Mouse (Mus musculus) CH12.LX (cell line): Measurements from ENCODE around the gene Nxn. TPM values are rescaled to one million over a fixed set of nuclear protein-coding genes. Genes with fewer than 3 reads are reported as not detected.

Experiments used
- DNase-seq: peaks from one replicate; pipeline ENCODE4 v3.0.0-alpha.2; 2013; ENCODE audit errors: extremely low read depth
- H3K27ac ChIP-seq: 2 replicates; pipeline ENCODE4 v1.5.1; 2012; ENCODE audit warnings: low read depth, mild to moderate bottlenecking, control low read depth, moderate library complexity; ENCODE audit not compliant: insufficient read depth
- H3K27me3 ChIP-seq: replicated peaks from 2 replicates; pipeline ENCODE3; 2012; ENCODE audit warnings: inconsistent platforms
- H3K36me3 ChIP-seq, 2 experiments: replicated peaks in 1 of 2; 2 replicates each; pipeline versions ENCODE3 to v1.6.1; 2012; ENCODE audit warnings: inconsistent platforms in 1 of 2, low read length in 1 of 2, mild to moderate bottlenecking in 1 of 2, mixed read lengths in 1 of 2, moderate library complexity in 1 of 2; ENCODE audit not compliant: control insufficient read depth in 1 of 2, insufficient read depth in 1 of 2
- H3K4me1 ChIP-seq, 2 experiments: 2 replicates each; pipeline ENCODE4 v1.6.1; 2012; ENCODE audit warnings: inconsistent platforms in 1 of 2, moderate library complexity in 1 of 2; ENCODE audit not compliant: insufficient read depth in 2 of 2, control insufficient read depth in 1 of 2
- H3K4me2 ChIP-seq: 2 replicates; pipeline ENCODE4 v1.6.1; 2012; ENCODE audit warnings: low read depth, mild to moderate bottlenecking, control low read depth; ENCODE audit not compliant: poor library complexity, insufficient read depth, severe bottlenecking
- H3K4me3 ChIP-seq, 3 experiments: fragments of 150-350 bp in 1 of 3; sonication (generic) in 1 of 3; replicated peaks in 1 of 3; 2 replicates each; pipeline versions ENCODE3 to v1.5.1; 2011 to 2012; ENCODE audit warnings: low read depth in 2 of 3, low read length in 2 of 3, mild to moderate bottlenecking in 2 of 3, moderate library complexity in 2 of 3, control low read depth in 1 of 3, improper control_type of control experiment in 1 of 3, inconsistent platforms in 1 of 3, mixed read lengths in 1 of 3; ENCODE audit not compliant: poor library complexity in 1 of 3
- H3K79me2 ChIP-seq: replicated peaks from 2 replicates; pipeline ENCODE4 v1.6.1; 2012; ENCODE audit warnings: mild to moderate bottlenecking, moderate library complexity; ENCODE audit not compliant: control insufficient read depth, poor library complexity, insufficient read depth, severe bottlenecking; ENCODE audit errors: extremely low read depth
- H3K9ac ChIP-seq: 2 replicates; pipeline ENCODE4 v1.6.1; 2012; ENCODE audit warnings: low read depth, mild to moderate bottlenecking, control low read depth, moderate library complexity; ENCODE audit not compliant: insufficient read depth
- H3K9me3 ChIP-seq: replicated peaks from 2 replicates; pipeline ENCODE3; 2012; ENCODE audit warnings: low read length, inconsistent platforms, mixed read lengths
- BHLHE40 ChIP-seq: IDR thresholded peaks from 2 replicates; pipeline ENCODE4 v1.6.1; 2011; ENCODE audit warnings: mild to moderate bottlenecking, low read depth, low read length, improper control_type of control experiment
- CHD1 ChIP-seq: IDR thresholded peaks from 2 replicates; pipeline ENCODE4 v1.6.1; 2012; ENCODE audit warnings: low read depth, low read length, improper control_type of control experiment, inconsistent platforms
- CHD2 ChIP-seq: IDR thresholded peaks from 2 replicates; pipeline ENCODE4 v1.6.1; 2011; ENCODE audit warnings: low read length, improper control_type of control experiment
- CTCF ChIP-seq, 2 experiments: IDR thresholded peaks in 1 of 2; conservative IDR thresholded peaks in 1 of 2; 2 replicates each; pipeline ENCODE4 v1.5.1; 2011 to 2012; ENCODE audit warnings: low read depth in 2 of 2, low read length in 2 of 2, improper control_type of control experiment in 1 of 2, inconsistent platforms in 1 of 2, mild to moderate bottlenecking in 1 of 2, moderate library complexity in 1 of 2
- E2F4 ChIP-seq: IDR thresholded peaks from 2 replicates; pipeline ENCODE4 v1.6.1; 2011; ENCODE audit warnings: low read depth, low read length, improper control_type of control experiment; ENCODE audit not compliant: insufficient replicate concordance
- ELF1 ChIP-seq: IDR thresholded peaks from 2 replicates; pipeline ENCODE4 v1.6.1; 2014; ENCODE audit warnings: low read depth, mild to moderate bottlenecking, inconsistent platforms, low read length, improper control_type of control experiment
- EP300 ChIP-seq: IDR thresholded peaks from 2 replicates; pipeline ENCODE4 v1.6.1; 2011; ENCODE audit warnings: low read length, improper control_type of control experiment
- ETS1 ChIP-seq: conservative IDR thresholded peaks from 2 replicates; pipeline ENCODE4 v1.6.1; 2012; ENCODE audit warnings: low read depth, mild to moderate bottlenecking, inconsistent platforms, low read length, improper control_type of control experiment, moderate library complexity
- GABPA ChIP-seq: IDR thresholded peaks from 2 replicates; pipeline ENCODE4 v1.6.1; 2012; ENCODE audit warnings: low read depth, low read length, improper control_type of control experiment, inconsistent platforms; ENCODE audit not compliant: insufficient replicate concordance
- HCFC1 ChIP-seq: IDR thresholded peaks from 2 replicates; pipeline ENCODE4 v1.6.1; 2012; ENCODE audit warnings: low read depth, mild to moderate bottlenecking, inconsistent platforms, low read length, improper control_type of control experiment
- IRF4 ChIP-seq: IDR thresholded peaks from 2 replicates; pipeline ENCODE4 v1.6.1; 2014; ENCODE audit warnings: low read depth, mild to moderate bottlenecking, inconsistent platforms, low read length, improper control_type of control experiment
- JUN ChIP-seq: IDR thresholded peaks from 2 replicates; pipeline ENCODE4 v1.6.1; 2011; ENCODE audit warnings: low read depth, mild to moderate bottlenecking, low read length, improper control_type of control experiment, moderate library complexity; ENCODE audit not compliant: insufficient read depth
- JUND ChIP-seq: conservative IDR thresholded peaks from 2 replicates; pipeline ENCODE4 v1.6.1; 2011; ENCODE audit warnings: low read depth, low read length, improper control_type of control experiment
- KAT2A ChIP-seq: IDR thresholded peaks from 2 replicates; pipeline ENCODE4 v1.6.1; 2012; ENCODE audit warnings: low read length, improper control_type of control experiment, inconsistent platforms; ENCODE audit not compliant: insufficient replicate concordance
- MAFK ChIP-seq: IDR thresholded peaks from 2 replicates; pipeline ENCODE4 v1.6.1; 2011; ENCODE audit warnings: low read length, improper control_type of control experiment; ENCODE audit not compliant: insufficient replicate concordance
- MAX ChIP-seq: IDR thresholded peaks from 2 replicates; pipeline ENCODE4 v1.6.1; 2011; ENCODE audit warnings: low read length, improper control_type of control experiment
- MAZ ChIP-seq: IDR thresholded peaks from 2 replicates; pipeline ENCODE4 v1.6.1; 2012; ENCODE audit warnings: low read depth, mild to moderate bottlenecking, inconsistent platforms, low read length, improper control_type of control experiment, moderate library complexity
- MEF2A ChIP-seq: IDR thresholded peaks from 2 replicates; pipeline ENCODE4 v1.6.1; 2014; ENCODE audit warnings: low read depth, mild to moderate bottlenecking, inconsistent platforms, low read length, improper control_type of control experiment, borderline replicate concordance
- MXI1 ChIP-seq: IDR thresholded peaks from 2 replicates; pipeline ENCODE4 v1.6.1; 2011; ENCODE audit warnings: mild to moderate bottlenecking, low read depth, low read length, improper control_type of control experiment
- MYC ChIP-seq: IDR thresholded peaks from 2 replicates; pipeline ENCODE4 v1.6.1; 2011; ENCODE audit warnings: low read depth, mild to moderate bottlenecking, improper control_type of control experiment, low read length
- NELFE ChIP-seq: IDR thresholded peaks from 2 replicates; pipeline ENCODE4 v1.6.1; 2011; ENCODE audit warnings: low read depth, low read length, improper control_type of control experiment
- NRF1 ChIP-seq: IDR thresholded peaks from 2 replicates; pipeline ENCODE4 v1.6.1; 2014; ENCODE audit warnings: low read depth, mild to moderate bottlenecking, inconsistent platforms, low read length, improper control_type of control experiment, moderate library complexity
- PAX5 ChIP-seq: IDR thresholded peaks from 2 replicates; pipeline ENCODE4 v1.6.1; 2012; ENCODE audit warnings: low read length, inconsistent platforms, mixed read lengths
- POLR2A ChIP-seq: IDR thresholded peaks from 2 replicates; pipeline ENCODE4 v1.6.1; 2011; ENCODE audit warnings: low read depth, mild to moderate bottlenecking, improper control_type of control experiment, low read length
- POLR2AphosphoS2 ChIP-seq: IDR thresholded peaks from 2 replicates; pipeline ENCODE4 v1.6.1; 2011; ENCODE audit warnings: low read depth, low read length, improper control_type of control experiment
- RAD21 ChIP-seq: IDR thresholded peaks from 2 replicates; pipeline ENCODE4 v1.6.1; 2011; ENCODE audit warnings: low read depth, mild to moderate bottlenecking, low read length, improper control_type of control experiment, moderate library complexity
- RCOR1 ChIP-seq: conservative IDR thresholded peaks from 2 replicates; pipeline ENCODE4 v1.6.1; 2012; ENCODE audit warnings: low read depth, mild to moderate bottlenecking, inconsistent platforms, low read length, improper control_type of control experiment
- SIN3A ChIP-seq: IDR thresholded peaks from 2 replicates; pipeline ENCODE4 v1.6.1; 2012; ENCODE audit warnings: low read length, improper control_type of control experiment, inconsistent platforms
- SMC3 ChIP-seq: IDR thresholded peaks from 2 replicates; pipeline ENCODE4 v1.6.1; 2011; ENCODE audit warnings: low read depth, low read length, improper control_type of control experiment
- TBP ChIP-seq: conservative IDR thresholded peaks from 2 replicates; pipeline ENCODE4 v1.6.1; 2011; ENCODE audit warnings: low read depth, low read length, improper control_type of control experiment
- TCF12 ChIP-seq: IDR thresholded peaks from 2 replicates; pipeline ENCODE4 v1.6.1; 2014; ENCODE audit warnings: low read depth, mild to moderate bottlenecking, inconsistent platforms, low read length, improper control_type of control experiment
- UBTF ChIP-seq: IDR thresholded peaks from 2 replicates; pipeline ENCODE4 v1.6.1; 2012; ENCODE audit warnings: low read depth, mild to moderate bottlenecking, inconsistent platforms, low read length, improper control_type of control experiment, moderate library complexity
- USF1 ChIP-seq: IDR thresholded peaks from 2 replicates; pipeline ENCODE4 v1.6.1; 2014; ENCODE audit warnings: low read depth, mild to moderate bottlenecking, inconsistent platforms, low read length, improper control_type of control experiment
- USF2 ChIP-seq: conservative IDR thresholded peaks from 2 replicates; pipeline ENCODE4 v1.6.1; 2011; ENCODE audit warnings: low read depth, low read length, improper control_type of control experiment
- ZC3H11A ChIP-seq: IDR thresholded peaks from 2 replicates; pipeline ENCODE4 v1.6.1; 2012; ENCODE audit warnings: low read depth, mild to moderate bottlenecking, inconsistent platforms, low read length, improper control_type of control experiment
- ZKSCAN1 ChIP-seq: IDR thresholded peaks from 2 replicates; pipeline ENCODE4 v1.6.1; 2012; ENCODE audit warnings: low read depth, inconsistent platforms, low read length, improper control_type of control experiment, borderline replicate concordance
- ZMIZ1 ChIP-seq: IDR thresholded peaks from 2 replicates; pipeline ENCODE4 v1.6.1; 2012; ENCODE audit warnings: low read depth, mild to moderate bottlenecking, inconsistent platforms, low read length, improper control_type of control experiment
- ZNF384 ChIP-seq: IDR thresholded peaks from 2 replicates; pipeline ENCODE4 v1.6.1; 2012; ENCODE audit warnings: low read depth, low read length, improper control_type of control experiment, inconsistent platforms
- dilution Hi-C: fragments of 300-500 bp; cut with MboI; formaldehyde crosslinking; loops from 2 replicates; pipeline ENCODE4 v1.14.3; 2020; ENCODE audit warnings: low sequenced_read_pairs; ENCODE audit not compliant: extremely low pct_unique_long_range_greater_than_20kb, extremely low pct_ligation_motif_present
- in situ Hi-C: fragments of 300-500 bp; cut with MboI; formaldehyde crosslinking; loops from 3 replicates; pipeline ENCODE4 v1.14.3; 2019; ENCODE audit warnings: low sequenced_read_pairs, low pct_ligation_motif_present, low pct_unique_long_range_greater_than_20kb, mixed read lengths
- polyA plus RNA-seq: library from polyadenylated mRNA; unstranded; fragments of >175 nt; gene quantifications from 2 replicates; pipeline ENCODE4 v1.2.1, GENCODE M21; 2012; ENCODE audit warnings: low read depth; ENCODE audit not compliant: insufficient read length
- total RNA-seq, 2 experiments: library from RNA; depleted of rRNA; stranded (reverse); fragments of 300-350 nt in 1 of 2; fragments of >200 nt in 1 of 2; gene quantifications; 2 replicates each; pipeline ENCODE4 v1.2.3; 2012 to 2014

Nxn gene
- total and polyA plus RNA-seq, 3 experiments: 15.3 to 24.8 (median 19.2) TPM

GRCm38 (mm10) chr11:76217390-76217800 lies 181.5 kb downstream of the Nxn start, which contains the start of the genes Dbil5 and Gemin4:
Gene Dbil5 (plus strand): TSS chr11:76217608.
Gene Gemin4 (minus strand): TSS chr11:76217664.
- H3K9ac ChIP-seq: peak within 1 kb of the TSS; percentile 86
- peaks cover 20% of the 10 kb centered on the region for H3K79me2 ChIP-seq
- H3K36me3 ChIP-seq: peaks cover 35 to 74% of the 10 kb centered on the region in 2 experiments
- H3K27me3 ChIP-seq: no peaks in the 10 kb centered on the region
- peaks cover 3 to 28% of the 10 kb centered on the region in 2 experiments; a peak in 3 of 4 replicates for H3K4me1 ChIP-seq
- in situ Hi-C loops: no loop called here
- dilution Hi-C loops: no loop called here
- H3K4me2 ChIP-seq: peak within 1 kb of the TSS; percentile 47
- peak; percentile 98 for TF ChIP-seq POLR2A
- no peak for TF ChIP-seq JUN
- TF ChIP-seq CHD2: no peak
- 0 out of 2 replicates have a peak, but pooled peaks have one; percentile 21 for TF ChIP-seq ZNF384
- peak; percentile 85 for TF ChIP-seq SIN3A
- TF ChIP-seq MAFK: no peak
- peak; percentile 62; the same call in 1 of the 2 replicates for TF ChIP-seq RCOR1
- peak; percentile 90 for TF ChIP-seq NRF1
- TF ChIP-seq GABPA: no peak
- peak; percentile 64; the same call in 1 of the 2 replicates for TF ChIP-seq KAT2A
- TF ChIP-seq NELFE: peak; percentile 93
- TF ChIP-seq MXI1: peak; percentile 64
- TF ChIP-seq SMC3: peak; percentile 62
- peak; percentile 83 to 96 for TF ChIP-seq CTCF (conservative IDR thresholded peaks at IDR 0.05 in 1 of 2, IDR thresholded peaks at IDR 0.05 in 1 of 2; ENCODE audit: low read depth in 2 of 2, low read length in 2 of 2)
- no peak for TF ChIP-seq CHD1
- TF ChIP-seq USF1: no peak
- TF ChIP-seq IRF4: peak; percentile 66; the same call in 1 of the 2 replicates
- TF ChIP-seq HCFC1: peak; percentile 74
- TF ChIP-seq MAZ: peak; percentile 45; the same call in 1 of the 2 replicates
- no peak for TF ChIP-seq USF2
- TF ChIP-seq TBP: peak; percentile 80
- TF ChIP-seq UBTF: no peak
- TF ChIP-seq MAX: peak; percentile 91
- TF ChIP-seq ZKSCAN1: no peak
- TF ChIP-seq MEF2A: peak; percentile 79
- peak; percentile 75 for TF ChIP-seq MYC
- peak; percentile 96 for TF ChIP-seq ELF1
- peak; percentile 44 for TF ChIP-seq RAD21
- peak; percentile 39 for TF ChIP-seq BHLHE40
- no peak for TF ChIP-seq ZC3H11A
- peak; percentile 78; the same call in 1 of the 2 replicates for TF ChIP-seq POLR2AphosphoS2
- peak; percentile 87; the same call in 1 of the 2 replicates for TF ChIP-seq TCF12
- peak; percentile 88 for TF ChIP-seq ZMIZ1
- no peak for TF ChIP-seq PAX5
- no peak for TF ChIP-seq JUND
- peak; percentile 90; the same call in 1 of the 2 replicates for TF ChIP-seq E2F4
- peak; percentile 41; the same call in 1 of the 2 replicates for TF ChIP-seq ETS1
- no peak for TF ChIP-seq EP300
- H3K9me3 ChIP-seq: no peaks in the 10 kb centered on the region
- DNase-seq: peak; percentile 99
- H3K27ac ChIP-seq: peak within 1 kb of the TSS; percentile 9; the same call in 1 of the 2 replicates
- peak within 1 kb of the TSS; percentile 74 to 97 (median 78) for H3K4me3 ChIP-seq
